Mouse (Mus musculus) heart, postnatal 14 days (tissue): ENCODE data around the gene Rhbdl1. TPM values are rescaled to one million over a fixed set of nuclear protein-coding genes. Genes with fewer than 3 reads are reported as not detected.

ENCODE experiments used
- DNase-seq, 2 experiments: peaks; one replicate each; pipeline ENCODE4 v3.0.0; 2021 to 2022
- intact Hi-C: fragments of 180-260 bp; cut with DNase I; formaldehyde crosslinking; loops from one replicate; pipeline ENCODE4 v1.15.1; 2025
- long read RNA-seq, 2 experiments: library from polyadenylated mRNA; stranded (forward); transcript quantifications; one replicate each; pipeline ENCODE4 v2.0.0; 2021
- total RNA-seq, 2 experiments: library from RNA; stranded (reverse); gene quantifications; 2 replicates each; pipeline ENCODE4 v1.2.3; 2021

The Rhbdl1 gene
- total RNA-seq = 1 to 10 TPM; 2.5 to 3.1 TPM
- long read RNA-seq, experiment 1, partial matches to known transcripts = 1 of 8 reads
- long read RNA-seq, experiment 1, other reads (novel, unspliced or antisense) = 2 of 8 reads
- long read RNA-seq, experiment 2, transcript Rhbdl1-201 (8 exons, 1,711 nt) = major isoform, 5 of 8 reads
- long read RNA-seq, experiment 2, partial matches to known transcripts = 1 of 8 reads
- long read RNA-seq, experiment 2, other reads (novel, unspliced or antisense) = 2 of 8 reads

- intact Hi-C loops = no loop called here
- DNase-seq = peak; percentile 70 to 79
These were observed at the start of gene Rhbdl1 for GRCm38 (mm10) chr17:25837076-25837410. Gene Rhbdl1, minus strand, starts transcription at chr17:25837295.

DNA sequence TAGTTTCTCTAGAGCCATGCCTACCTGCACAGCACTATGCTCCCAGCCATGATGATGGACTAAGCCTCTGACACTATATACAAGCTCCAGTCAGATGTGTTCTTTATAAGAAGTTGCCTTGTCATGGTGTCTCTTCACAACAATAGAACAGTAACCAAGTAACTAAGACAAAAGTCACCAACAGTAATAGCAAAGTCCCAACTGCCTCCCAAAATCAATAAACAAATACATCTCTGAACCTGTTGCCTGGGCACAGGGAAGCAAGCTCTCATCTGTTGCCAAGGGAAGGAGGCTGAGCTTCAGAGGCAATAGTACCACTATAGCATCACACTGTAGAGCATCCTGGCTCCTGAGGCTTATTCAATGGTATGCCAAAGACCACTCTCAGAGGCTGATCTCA lies 49.7 kb upstream of the Rhbdl1 start:
- intact Hi-C loops = no loop called here
- no peak for DNase-seq

GRCm38 (mm10) chr17:25885636-25886035 lies 48.5 kb upstream of the Rhbdl1 start:
- DNase-seq = no peak
- intact Hi-C loops = no loop called here

GRCm38 (mm10) chr17:25883824-25884223 lies 46.7 kb upstream of the Rhbdl1 start:
- no peak for DNase-seq
- intact Hi-C loops = no loop called here

- DNase-seq = no peak
- intact Hi-C loops = no loop called here
These were observed 46.2 kb upstream of the Rhbdl1 start for GRCm38 (mm10) chr17:25883268-25883667.

DNA sequence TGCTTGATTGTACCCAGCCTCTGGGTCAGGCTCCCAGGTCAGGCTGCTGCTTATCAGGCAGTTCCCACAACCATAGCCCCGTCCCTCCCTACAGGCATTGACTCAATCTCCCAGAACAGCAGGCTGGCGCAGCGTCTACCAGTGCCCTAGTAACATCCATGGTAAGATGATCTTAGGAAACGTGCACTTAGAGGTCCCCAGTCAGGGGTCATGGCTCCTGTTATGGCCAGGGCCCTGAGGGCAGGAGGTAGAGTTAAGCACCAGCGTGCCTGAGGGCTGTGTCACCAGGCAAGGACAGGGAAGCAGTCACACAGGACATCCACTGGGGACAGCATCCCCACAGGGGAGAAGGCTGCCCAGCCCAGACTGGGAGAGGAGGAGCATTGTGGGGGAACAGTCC lies 45.2 kb upstream of the Rhbdl1 start:
- intact Hi-C loops = no loop called here
- DNase-seq = no peak

DNA sequence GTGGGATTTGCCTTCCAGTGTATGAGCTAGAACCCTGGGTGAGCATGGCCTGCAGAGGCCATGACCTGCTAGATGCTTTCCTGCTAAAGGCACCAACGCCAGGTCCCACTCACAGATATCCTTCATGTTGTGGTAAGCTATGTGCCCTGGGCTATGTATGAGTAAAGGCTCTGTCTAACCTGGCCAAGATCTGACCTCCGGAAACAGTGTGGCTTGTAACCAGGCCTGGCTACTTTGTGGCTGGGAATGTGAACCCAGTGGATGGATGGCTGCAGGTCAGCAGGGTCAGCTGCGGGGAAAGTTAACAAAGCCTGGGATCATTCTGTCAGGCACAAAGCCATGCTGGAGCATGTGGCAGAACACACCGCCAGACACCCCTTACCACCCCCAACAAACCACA lies 44.6 kb upstream of the Rhbdl1 start:
- intact Hi-C loops = no loop called here
- no peak for DNase-seq

DNA sequence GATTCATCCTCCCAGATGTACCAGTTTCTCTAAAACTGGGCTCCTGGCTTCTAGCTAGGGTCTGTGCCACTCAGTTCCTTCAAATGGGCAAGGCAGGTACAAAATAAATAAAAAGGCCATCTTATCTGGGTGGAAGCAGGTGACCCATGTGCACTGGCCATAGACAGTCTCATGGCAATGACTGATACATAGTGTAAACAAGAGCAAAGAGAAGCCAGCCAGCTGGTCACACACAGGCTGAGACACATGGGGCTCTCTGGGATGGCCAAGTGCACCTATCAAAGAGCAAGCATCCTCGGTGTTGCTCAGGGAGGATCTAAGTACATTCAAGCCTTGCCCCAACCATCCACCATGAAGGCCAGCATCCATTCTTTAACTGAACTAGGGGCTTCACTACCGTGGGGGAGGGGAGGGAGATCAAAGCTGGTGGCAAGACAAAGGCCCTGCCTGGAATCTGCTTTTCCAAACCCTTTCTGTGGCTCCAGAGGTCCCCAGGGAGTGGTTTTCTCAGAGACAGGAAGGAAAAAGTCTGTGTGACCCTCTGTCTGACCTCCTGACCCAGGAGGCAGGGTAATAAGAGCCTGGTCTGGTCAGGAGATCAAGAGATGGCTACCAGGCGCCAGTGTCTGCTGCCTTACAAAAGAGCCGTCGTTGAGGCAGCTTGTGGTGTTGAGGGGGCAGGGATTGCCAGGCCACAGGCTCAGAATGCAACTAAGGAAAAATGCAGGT lies 44.0 kb upstream of the Rhbdl1 start:
- DNase-seq = no peak
- intact Hi-C loops = no loop called here

- intact Hi-C loops = no loop called here
- no peak for DNase-seq
These were observed 43.3 kb upstream of the Rhbdl1 start, which contains the start of gene Wfikkn1 for GRCm38 (mm10) chr17:25880196-25880910. Gene Wfikkn1, minus strand, starts transcription at chr17:25880858.

GRCm38 (mm10) chr17:25879750-25880149 lies 42.7 kb upstream of the Rhbdl1 start:
- no peak for DNase-seq
- intact Hi-C loops = no loop called here

GRCm38 (mm10) chr17:25879261-25879660 lies 42.2 kb upstream of the Rhbdl1 start:
- peak in 1 of 2 experiments; percentile 42 for DNase-seq
- intact Hi-C loops = no loop called here

DNA sequence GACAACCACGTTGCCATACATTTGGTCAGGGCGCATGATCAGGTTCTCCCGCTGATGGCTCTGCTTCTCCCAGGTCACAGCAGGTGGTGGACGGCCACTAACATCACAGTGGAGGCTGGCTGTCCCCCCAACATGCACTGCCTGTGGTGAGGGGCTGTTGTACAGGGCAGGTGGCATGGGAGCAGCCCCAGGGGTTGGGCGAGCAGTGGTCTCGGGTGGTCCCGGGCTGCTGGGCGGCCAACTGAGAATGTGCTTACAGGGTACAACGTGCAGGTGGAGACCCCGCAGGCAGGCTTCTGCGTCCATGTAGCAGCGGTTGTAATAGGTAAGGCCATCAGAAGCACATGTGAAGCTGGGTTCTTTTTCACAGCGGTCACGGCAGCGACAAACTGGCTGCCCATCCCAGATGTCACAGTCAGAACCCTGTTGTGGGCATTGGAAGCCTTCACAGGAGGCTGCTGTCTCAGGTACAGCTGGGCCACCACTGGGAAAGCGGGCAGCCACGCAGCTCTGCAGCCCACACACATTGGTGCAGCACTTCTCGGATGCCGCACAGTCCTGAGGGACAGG lies 41.6 kb upstream of the Rhbdl1 start:
- DNase-seq = no peak
- intact Hi-C loops = no loop called here

GRCm38 (mm10) chr17:25877741-25878610 lies 40.9 kb upstream of the Rhbdl1 start:
- no peak for DNase-seq
- intact Hi-C loops = no loop called here

- intact Hi-C loops = no loop called here
- DNase-seq = no peak
These were observed 39.9 kb upstream of the Rhbdl1 start for GRCm38 (mm10) chr17:25877025-25877424.

- intact Hi-C loops = no loop called here
- no peak for DNase-seq
These were observed 39.3 kb upstream of the Rhbdl1 start for GRCm38 (mm10) chr17:25876347-25876915.

- intact Hi-C loops = no loop called here
- peak; percentile 88 to 91 for DNase-seq
These were observed 38.4 kb upstream of the Rhbdl1 start for GRCm38 (mm10) chr17:25875171-25876136.

DNA sequence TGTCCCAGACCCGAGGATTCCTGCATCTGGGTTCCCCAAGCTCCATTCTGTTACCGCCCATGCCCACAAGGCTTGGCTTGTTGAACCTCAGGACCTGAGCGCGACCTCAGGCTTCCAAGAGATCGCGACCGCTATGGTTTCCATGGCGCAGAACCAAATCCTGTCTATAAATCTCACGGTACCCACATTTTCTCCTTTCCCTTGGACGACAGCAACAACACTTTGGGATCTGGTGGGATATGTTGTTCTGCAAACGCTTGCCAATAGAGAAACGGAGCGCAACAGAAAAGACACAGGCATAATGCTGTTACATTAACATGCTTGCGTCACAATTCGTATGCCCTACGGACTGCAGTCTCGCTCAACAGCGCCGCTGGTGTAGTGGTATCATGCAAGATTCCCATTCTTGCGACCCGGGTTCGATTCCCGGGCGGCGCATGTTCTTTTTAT lies 37.7 kb upstream of the Rhbdl1 start, which contains the start of gene Mettl26:
TSS of gene Mettl26 (plus strand) at position 354 of the 450 bp plus-strand sequence.
- intact Hi-C loops = no loop called here
- peak; percentile 91 to 96 for DNase-seq

DNA sequence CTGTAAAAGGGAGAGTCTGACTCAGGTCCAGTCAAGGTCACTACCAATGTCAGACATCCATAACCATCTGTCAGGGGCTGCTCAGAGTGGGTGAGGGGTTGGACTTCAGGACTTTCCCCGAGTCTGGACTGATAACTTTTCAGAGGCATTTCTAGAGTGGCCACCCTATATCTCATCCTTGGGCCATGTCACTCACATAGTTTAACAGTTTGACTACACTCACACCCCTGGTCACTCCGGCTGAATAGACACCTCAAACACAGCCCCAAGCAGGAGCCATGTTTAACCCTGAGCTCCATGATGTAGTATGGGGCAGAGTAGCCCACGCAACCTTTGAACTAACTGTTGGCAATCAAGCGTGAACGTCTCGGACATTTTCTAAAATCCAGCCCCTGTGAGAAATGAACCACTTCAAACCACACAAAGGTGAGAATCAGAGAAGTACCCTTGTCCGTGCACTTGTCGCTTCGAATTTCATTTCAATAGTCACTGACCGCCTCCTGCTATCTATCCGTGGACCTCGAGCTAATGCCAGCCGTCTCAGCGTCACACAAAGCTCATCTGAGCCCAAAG lies 37.1 kb upstream of the Rhbdl1 start:
- intact Hi-C loops = no loop called here
- no peak for DNase-seq
